Mouse (Mus musculus): ENCODE measurements around the gene Canx. TPM values are rescaled to one million over a fixed set of nuclear protein-coding genes. Genes with fewer than 3 reads are reported as not detected.
"Not testable (repeated sequence)": the region's sequence is repeated elsewhere in the genome, so short reads cannot be mapped to it uniquely, and the experiment has no call there.

Gene Canx
- 1,004 and 1,241 TPM in 2 replicates for total RNA-seq (2017)

DNA sequence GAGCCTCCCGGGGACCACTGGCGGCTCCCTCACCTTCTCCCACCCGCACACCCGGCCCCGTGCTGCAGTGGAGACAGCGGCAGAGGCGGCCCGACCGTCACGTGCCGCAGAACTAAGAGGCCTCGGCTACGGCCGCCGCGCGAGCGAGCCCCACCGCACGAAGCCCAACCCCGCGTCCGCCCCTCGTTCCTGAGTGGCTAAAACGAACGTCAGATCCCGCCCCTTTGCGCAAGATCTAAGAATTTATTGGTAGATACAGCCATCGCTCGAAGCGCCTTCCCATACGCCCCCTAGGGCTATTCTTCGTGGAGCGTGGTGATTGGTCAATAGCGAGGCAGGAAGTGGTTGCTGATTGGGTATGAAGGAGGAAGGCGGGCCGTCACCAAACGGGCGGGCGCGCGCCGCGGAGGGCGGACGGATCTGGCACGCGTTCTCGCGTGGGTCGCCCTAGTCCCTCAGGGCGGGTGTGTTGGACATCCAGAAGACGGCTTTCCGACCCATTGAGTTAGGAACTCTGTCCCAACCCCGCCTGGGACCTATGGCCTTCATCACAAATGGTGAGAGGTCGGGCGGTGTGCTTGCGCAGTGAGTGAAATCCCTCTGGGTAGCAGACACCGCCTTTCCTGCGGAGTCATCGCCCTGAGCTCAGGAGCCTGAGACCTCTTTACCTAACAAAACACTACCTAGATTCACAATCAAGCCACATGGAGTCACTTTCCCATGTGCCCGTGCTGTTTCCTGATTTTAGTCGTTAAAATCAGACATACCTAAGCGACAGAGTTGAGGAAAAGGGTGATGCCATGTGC lies at the start of gene Canx:
Gene Canx (minus strand): TSS at position 178 of the 806 bp plus-strand sequence.
- ATAC-seq (replicated peaks; ENCODE audit: low read depth, poor library complexity, severe bottlenecking), result peak; percentile 98

DNA sequence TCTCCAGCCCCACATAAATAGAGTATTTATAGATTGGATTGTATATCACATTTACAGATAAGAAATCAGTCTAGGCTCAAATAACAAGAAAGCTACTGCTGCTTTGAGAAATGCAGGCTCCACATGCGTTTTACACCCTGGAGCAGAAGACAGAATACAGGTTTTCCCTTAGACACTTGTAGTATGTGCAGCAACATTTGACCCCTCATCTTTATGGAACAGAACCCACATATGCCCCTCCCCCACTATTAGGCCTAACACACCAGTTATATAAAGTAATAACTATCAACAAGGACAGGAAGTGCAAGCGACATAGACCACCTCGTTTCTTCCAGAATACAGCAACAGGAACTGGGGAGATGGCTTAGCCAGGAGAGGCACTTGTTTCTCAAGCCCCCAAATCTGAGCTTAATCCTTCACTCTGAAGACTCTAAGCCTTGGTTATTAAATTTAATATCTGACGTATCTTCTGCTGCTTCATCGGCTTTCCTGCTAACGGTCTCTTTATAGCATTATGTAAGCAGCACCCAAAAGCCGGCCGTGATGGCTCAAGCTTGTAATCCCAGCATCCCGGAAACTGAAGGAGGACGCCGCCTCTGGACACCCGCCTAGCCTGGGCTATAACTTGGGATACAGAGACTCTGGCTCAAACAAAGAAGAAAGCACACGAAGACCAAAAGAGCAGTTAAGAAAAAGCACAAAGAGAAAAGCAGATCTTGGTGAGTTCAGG lies 49.0 kb upstream of the Canx start:
- no peak for ATAC-seq (replicated peaks; ENCODE audit: low read depth, poor library complexity, severe bottlenecking)

- no peak for ATAC-seq (replicated peaks; ENCODE audit: low read depth, poor library complexity, severe bottlenecking)
Observed at GRCm38 (mm10) chr11:50373621-50374020, 48.1 kb upstream of the Canx start.

- ATAC-seq (replicated peaks; ENCODE audit: low read depth, poor library complexity, severe bottlenecking), result no peak
Observed at GRCm38 (mm10) chr11:50373086-50373485, 47.6 kb upstream of the Canx start.

GRCm38 (mm10) chr11:50371911-50372310 lies 46.4 kb upstream of the Canx start:
- ATAC-seq (replicated peaks; ENCODE audit: low read depth, poor library complexity, severe bottlenecking), result no peak

- ATAC-seq (replicated peaks; ENCODE audit: low read depth, poor library complexity, severe bottlenecking), result peak; percentile 76
Observed at GRCm38 (mm10) chr11:50371399-50371841, 45.9 kb upstream of the Canx start.

- no peak for ATAC-seq (replicated peaks; ENCODE audit: low read depth, poor library complexity, severe bottlenecking)
Observed at GRCm38 (mm10) chr11:50370969-50371368, 45.5 kb upstream of the Canx start.

GRCm38 (mm10) chr11:50369360-50369911 lies 44.0 kb upstream of the Canx start:
- peak; percentile 68 for ATAC-seq (replicated peaks; ENCODE audit: low read depth, poor library complexity, severe bottlenecking)

DNA sequence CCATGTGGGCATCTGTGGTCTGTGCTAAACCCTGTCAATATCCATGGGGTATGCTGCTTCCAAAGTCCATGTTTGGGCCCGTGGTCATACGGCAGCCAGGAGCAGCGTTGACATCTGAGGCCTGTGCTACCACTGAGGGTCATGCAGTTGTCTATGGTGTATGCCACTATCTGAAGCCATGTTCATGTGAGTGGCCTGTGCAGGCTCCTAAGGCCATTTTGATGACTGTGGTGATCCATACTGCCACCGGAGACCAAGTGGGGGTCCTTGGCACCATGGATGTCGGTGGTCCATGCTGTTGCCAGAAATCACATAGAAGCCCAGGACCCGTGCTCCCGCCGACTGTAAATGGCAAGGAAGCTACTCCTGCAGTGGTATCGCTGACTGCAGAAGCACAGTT lies 42.1 kb upstream of the Canx start:
- ATAC-seq (replicated peaks; ENCODE audit: low read depth, poor library complexity, severe bottlenecking), result no peak

GRCm38 (mm10) chr11:50365322-50365721 lies 39.8 kb upstream of the Canx start:
- ATAC-seq (replicated peaks; ENCODE audit: low read depth, poor library complexity, severe bottlenecking), result no peak

DNA sequence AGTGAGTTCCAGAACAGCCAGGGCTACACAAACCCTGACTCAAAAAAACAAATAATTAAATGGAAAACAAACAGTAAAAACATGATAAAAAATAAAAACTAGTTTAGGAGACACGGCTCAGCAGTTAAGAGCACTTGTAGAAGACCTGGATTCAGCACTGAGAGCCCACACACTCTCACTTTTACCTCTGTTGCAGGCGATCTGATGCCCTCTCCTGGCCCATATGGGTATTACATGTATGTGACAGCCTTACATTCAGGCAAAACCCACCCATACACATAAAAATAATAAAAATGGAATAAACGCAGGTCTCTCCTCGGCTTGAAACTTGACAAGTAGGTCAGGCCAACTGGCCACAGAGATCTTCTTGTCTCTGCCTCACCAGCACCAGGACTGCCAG lies 39.1 kb upstream of the Canx start:
- ATAC-seq (replicated peaks; ENCODE audit: low read depth, poor library complexity, severe bottlenecking), result peak; percentile 76

- ATAC-seq (replicated peaks; ENCODE audit: low read depth, poor library complexity, severe bottlenecking), result not testable (repeated sequence)
Observed at GRCm38 (mm10) chr11:50361282-50361681, 35.8 kb upstream of the Canx start.

DNA sequence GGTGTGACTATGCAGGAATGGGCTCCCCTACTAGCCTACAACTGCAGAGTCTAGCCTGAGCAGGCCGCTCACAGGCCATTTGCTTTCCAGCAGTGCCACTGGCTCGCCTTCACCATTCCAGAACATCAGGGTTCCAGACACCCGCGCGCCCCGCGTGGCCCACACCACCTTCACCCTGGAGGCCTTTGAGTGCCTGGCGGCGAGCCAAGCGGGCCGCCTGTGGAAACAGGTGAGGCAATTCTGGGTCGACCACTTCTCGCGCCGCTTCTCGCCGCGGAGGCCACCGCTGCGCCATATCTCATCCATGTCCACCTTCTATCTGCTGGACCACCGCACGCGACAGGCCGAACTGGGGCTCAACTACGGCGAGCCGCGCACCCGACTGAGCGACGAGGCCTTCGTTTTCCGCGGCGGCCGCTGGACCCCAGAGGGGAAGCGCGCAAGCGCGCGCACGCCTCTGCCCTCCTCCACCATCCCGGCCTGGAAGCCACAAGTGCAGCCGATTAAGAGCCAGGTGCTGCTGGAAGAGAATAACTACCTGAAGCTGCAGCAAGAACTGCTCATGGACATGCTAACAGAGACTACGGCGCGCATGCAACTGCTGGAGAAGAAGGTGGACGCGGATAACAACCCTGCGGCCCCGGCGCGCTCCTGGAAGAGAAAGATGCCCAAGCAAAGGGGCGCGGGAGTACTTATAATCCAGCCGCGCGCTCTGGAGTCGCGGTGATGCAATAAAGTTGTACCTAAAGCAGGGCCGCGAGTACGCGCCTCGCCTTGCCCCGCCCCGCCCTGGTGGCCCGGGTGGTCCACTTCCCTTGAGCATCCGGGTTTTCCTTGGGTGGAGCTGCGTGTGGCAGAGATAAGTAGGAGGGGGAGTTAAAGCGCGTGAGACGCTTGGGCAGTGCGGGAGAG lies 33.7 kb upstream of the Canx start:
- ATAC-seq (replicated peaks; ENCODE audit: low read depth, poor library complexity, severe bottlenecking), result peak; percentile 84

DNA sequence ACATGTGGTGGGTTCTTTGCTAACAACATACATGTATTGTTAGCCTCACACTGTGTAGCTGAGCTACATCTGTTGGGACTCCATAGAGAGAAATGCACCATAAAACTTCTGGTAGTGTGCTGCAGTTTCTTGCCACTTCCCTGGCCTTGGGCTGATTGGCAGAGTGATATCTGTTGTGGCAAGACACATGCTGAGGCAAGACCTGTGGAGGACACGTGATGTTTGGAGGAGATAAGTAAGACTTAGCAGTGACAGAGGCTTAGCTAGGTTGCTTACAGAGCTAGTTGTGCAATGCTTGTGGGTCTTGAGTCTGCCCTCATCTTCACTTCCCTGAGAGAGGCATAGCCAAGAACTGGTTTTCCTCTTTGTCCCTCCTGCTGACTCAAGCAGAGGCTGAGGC lies 29.9 kb upstream of the Canx start:
- peak; percentile 45; the same call in 1 of the 2 replicates for ATAC-seq (replicated peaks; ENCODE audit: low read depth, poor library complexity, severe bottlenecking)

DNA sequence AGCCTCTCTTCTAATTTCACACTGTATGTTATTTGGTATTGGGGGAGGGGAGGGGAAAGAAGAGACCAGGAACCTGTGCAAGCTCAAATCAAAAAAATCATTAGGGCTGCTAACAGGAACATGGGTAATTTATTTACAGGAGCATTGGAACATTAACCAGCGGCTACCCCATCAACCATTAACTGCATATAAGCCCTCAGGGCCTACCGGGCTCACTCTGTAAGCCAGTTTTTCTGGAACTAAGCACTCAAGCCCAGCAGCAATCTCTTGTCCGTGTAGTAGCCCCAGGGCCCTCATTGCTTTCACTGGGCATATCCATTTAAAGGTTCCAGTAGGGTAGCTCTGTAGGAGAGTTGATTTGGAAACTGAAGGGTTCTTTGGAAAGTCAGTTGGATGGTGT lies 29.4 kb upstream of the Canx start:
- no peak for ATAC-seq (replicated peaks; ENCODE audit: low read depth, poor library complexity, severe bottlenecking)

GRCm38 (mm10) chr11:50354162-50354561 lies 28.7 kb upstream of the Canx start, which contains the start of gene Cby3:
Cby3 (plus strand) TSS chr11:50354462.
- no peak for ATAC-seq (replicated peaks; ENCODE audit: low read depth, poor library complexity, severe bottlenecking)

DNA sequence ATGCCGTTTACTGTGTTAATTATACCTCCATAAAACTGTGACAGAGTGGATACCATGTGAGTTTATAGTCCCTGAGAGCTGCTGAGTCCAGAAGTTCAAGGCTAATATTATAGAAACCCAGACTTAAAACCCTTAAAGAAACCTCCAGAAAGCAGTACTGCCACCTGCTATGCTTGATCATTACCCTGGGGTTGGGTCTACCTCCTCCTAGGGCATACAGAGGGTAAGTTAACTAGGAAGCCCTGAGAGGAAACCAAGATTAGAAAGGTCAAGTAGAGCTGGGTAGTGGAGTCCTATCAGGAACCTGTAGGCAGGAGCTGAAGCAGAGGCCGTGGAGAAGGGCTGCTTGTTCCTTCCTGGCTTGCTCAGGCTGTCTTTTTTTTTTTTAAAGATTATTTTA lies 26.7 kb upstream of the Canx start:
- no peak for ATAC-seq (replicated peaks; ENCODE audit: low read depth, poor library complexity, severe bottlenecking)

GRCm38 (mm10) chr11:50346256-50347032 lies 21.0 kb upstream of the Canx start:
- no peak for ATAC-seq (replicated peaks; ENCODE audit: low read depth, poor library complexity, severe bottlenecking)

- ATAC-seq (replicated peaks; ENCODE audit: low read depth, poor library complexity, severe bottlenecking), result no peak
Observed at GRCm38 (mm10) chr11:50345486-50345885, 20.0 kb upstream of the Canx start.

Measured in common myeloid progenitor, adult 5-6 weeks (primary cell).